Mouse (Mus musculus): ENCODE measurements at regions not wholly inside any gene's neighbourhood (a gene's known extent, or its start where the extent isn't known, plus 50 kb on each side); places are given as distances from the start of the nearest gene placed in this dataset.

- Histone ChIP-seq H3K4me2 (replicated peaks) (no peak overlapping the region), H3K4me1 (no peaks in the 10 kb centered on the region), H3K4me3 (no peak overlapping the region), H3K27me3 (no peaks in the 10 kb centered on the region), H3K36me3 (no peaks in the 10 kb centered on the region), H3K9ac (no peak overlapping the region), H3K27ac (no peak overlapping the region), H3K9me3 (no peaks in the 10 kb centered on the region)
- no peak for ATAC-seq (ENCODE audit: insufficient number of reproducible peaks, insufficient read depth, low FRiP score, low TSS enrichment)
- WGBS, result 81% methylated on average over 3 of the region's 3 CpGs
Measured at GRCm38 (mm10) chr6:24037919-24038318, 68.1 kb upstream of the Tas2r118 start.

- Histone ChIP-seq H3K4me1 (no peaks in the 10 kb centered on the region), H3K9ac (no peak overlapping the region), H3K36me3 (no peaks in the 10 kb centered on the region), H3K27ac (no peak overlapping the region), H3K9me3 (no peaks in the 10 kb centered on the region), H3K4me2 (replicated peaks) (no peak overlapping the region), H3K27me3 (no peaks in the 10 kb centered on the region), H3K4me3 (no peak overlapping the region)
- ATAC-seq (ENCODE audit: insufficient number of reproducible peaks, insufficient read depth, low FRiP score, low TSS enrichment), result no peak
- WGBS, result 65% methylated on average over 1 of the region's 1 CpGs
Measured at GRCm38 (mm10) chr6:24026352-24026751, 56.5 kb upstream of the Tas2r118 start.

- ATAC-seq (ENCODE audit: insufficient number of reproducible peaks, insufficient read depth, low FRiP score, low TSS enrichment), result peak; percentile 52; the same call in 1 of the 2 replicates
Measured at GRCm38 (mm10) chr6:24025721-24026120, 55.9 kb upstream of the Tas2r118 start.

More at GRCm38 (mm10) chr6:24025721-24026120, 55.9 kb upstream of the Tas2r118 start:
- Histone ChIP-seq H3K27ac (no peak overlapping the region), H3K4me3 (no peak overlapping the region), H3K9me3 (no peaks in the 10 kb centered on the region), H3K4me1 (no peaks in the 10 kb centered on the region), H3K9ac (no peak overlapping the region), H3K36me3 (no peaks in the 10 kb centered on the region), H3K27me3 (no peaks in the 10 kb centered on the region), H3K4me2 (replicated peaks) (no peak overlapping the region)
